Mouse (Mus musculus): ENCODE results near the gene Rpl27. TPM values are rescaled to one million over a fixed set of nuclear protein-coding genes. Genes with fewer than 3 reads are reported as not detected.

Gene Rpl27
- polyA plus RNA-seq (2015; fragmentation: Nextera tagmentation; extraction: Ambion mirVana) = 185 and 220 TPM in 2 replicates

DNA sequence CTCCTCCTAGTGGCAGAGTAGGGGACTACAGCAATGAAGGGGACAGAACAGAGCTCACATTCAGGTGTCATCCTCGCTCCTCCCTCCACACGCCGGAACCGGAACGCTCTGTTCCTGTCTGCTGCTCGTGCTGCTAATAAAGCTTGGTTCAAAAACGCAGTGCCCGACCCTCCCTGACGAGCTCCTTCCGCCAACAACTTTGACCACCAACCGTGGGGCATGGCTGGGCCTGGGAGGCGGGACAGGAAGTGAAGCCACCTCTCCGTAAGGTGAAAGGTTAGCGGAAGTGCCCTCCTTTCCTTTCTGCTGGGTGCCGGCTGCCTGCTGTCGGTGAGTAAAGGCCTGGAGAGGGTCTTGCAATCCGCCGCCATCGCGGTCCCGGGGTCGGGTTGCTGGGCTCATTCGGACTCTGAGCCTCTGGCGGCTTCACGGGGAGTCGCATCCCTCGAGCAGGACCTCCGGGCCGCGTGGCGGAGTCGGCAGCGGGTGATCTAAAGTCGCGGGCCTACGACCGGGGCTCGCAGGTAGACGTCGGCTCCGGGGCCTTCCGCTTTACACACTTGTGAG, at the start of gene Rpl27:
TSS of gene Rpl27 (plus strand) at position 172 of the 567 bp plus-strand sequence.
- H3K4me3 ChIP-seq (ENCODE audit: low read depth, low read length) = peak within 1 kb of the TSS; percentile 59
- peaks cover 16% of the 10 kb centered on the region for H3K36me3 ChIP-seq (ENCODE audit: control insufficient read depth, insufficient read depth, low read length)
- peak within 1 kb of the TSS; percentile 86 for H3K27ac ChIP-seq (ENCODE audit: low read length)
- 0% methylated on average over 42 of the region's 42 CpGs for WGBS
- no peaks in the 10 kb centered on the region for H3K9me3 ChIP-seq (replicated peaks; ENCODE audit: control insufficient read depth, low read length, poor library complexity, severe bottlenecking)
- no peaks in the 10 kb centered on the region for H3K27me3 ChIP-seq (ENCODE audit: control insufficient read depth, insufficient read depth, low read depth, low read length)
- peak within 1 kb of the TSS; percentile 84 for H3K4me2 ChIP-seq (ENCODE audit: low read length)
- H3K9ac ChIP-seq (ENCODE audit: low read depth, low read length) = peak within 1 kb of the TSS; percentile 69
- ATAC-seq = peak; percentile 98
- H3K4me1 ChIP-seq (ENCODE audit: control insufficient read depth, insufficient read depth, low read length) = peaks cover 14% of the 10 kb centered on the region

DNA sequence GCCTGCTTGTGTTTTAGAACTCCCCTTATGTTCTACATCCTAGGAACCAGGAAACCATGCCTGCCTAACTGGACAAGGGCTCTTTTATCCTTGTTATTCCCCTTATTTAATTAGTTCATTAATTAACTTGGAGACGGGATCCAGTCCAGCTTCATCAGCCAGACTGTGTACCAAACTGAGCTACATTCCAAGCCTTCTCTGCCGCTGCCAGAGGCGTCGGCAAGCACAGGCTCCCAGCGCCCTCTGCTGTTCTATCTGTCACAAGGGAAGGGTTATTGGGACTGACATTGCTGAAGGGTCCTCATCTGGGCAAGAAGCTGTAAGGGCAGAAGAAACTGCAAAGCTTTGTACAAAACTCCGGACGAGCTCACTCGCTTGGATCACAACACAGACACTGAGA, 47.0 kb upstream of the Rpl27 start:
- H3K9ac ChIP-seq (ENCODE audit: low read depth, low read length) = no peak overlapping the region
- H3K4me1 ChIP-seq (ENCODE audit: control insufficient read depth, insufficient read depth, low read length) = no peaks in the 10 kb centered on the region
- H3K4me3 ChIP-seq (ENCODE audit: low read depth, low read length) = no peak overlapping the region
- H3K27me3 ChIP-seq (ENCODE audit: control insufficient read depth, insufficient read depth, low read depth, low read length) = no peaks in the 10 kb centered on the region
- H3K9me3 ChIP-seq (replicated peaks; ENCODE audit: control insufficient read depth, low read length, poor library complexity, severe bottlenecking) = no peaks in the 10 kb centered on the region
- H3K36me3 ChIP-seq (ENCODE audit: control insufficient read depth, insufficient read depth, low read length) = no peaks in the 10 kb centered on the region
- WGBS = 3% methylated on average over 8 of the region's 8 CpGs
- H3K27ac ChIP-seq (ENCODE audit: low read length) = no peak overlapping the region
- ATAC-seq = no peak
- H3K4me2 ChIP-seq (ENCODE audit: low read length) = no peak overlapping the region

DNA sequence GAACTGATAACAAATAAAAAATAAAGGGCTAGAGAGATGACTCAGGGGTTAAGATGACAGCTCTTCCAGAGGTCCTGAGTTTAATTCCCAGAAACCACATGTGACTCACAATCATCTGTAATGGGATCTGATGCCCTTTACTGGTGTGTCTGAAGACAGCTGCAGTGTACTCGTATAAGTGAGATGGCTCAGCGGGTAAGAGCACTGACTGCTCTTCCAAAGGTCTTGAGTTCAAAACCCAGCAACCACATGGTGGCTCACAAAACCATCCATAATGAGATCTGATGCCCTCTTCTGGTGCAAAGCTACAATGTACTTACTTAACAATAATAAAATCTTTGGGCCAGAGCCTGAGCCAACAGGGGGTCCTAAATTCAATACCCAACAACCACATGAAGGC, 26.8 kb upstream of the Rpl27 start:
- WGBS = 87% methylated on average over 2 of the region's 2 CpGs
- no peak overlapping the region for H3K4me2 ChIP-seq (ENCODE audit: low read length)
- H3K9me3 ChIP-seq (replicated peaks; ENCODE audit: control insufficient read depth, low read length, poor library complexity, severe bottlenecking) = no peaks in the 10 kb centered on the region
- H3K27me3 ChIP-seq (ENCODE audit: control insufficient read depth, insufficient read depth, low read depth, low read length) = no peaks in the 10 kb centered on the region
- no peak overlapping the region for H3K9ac ChIP-seq (ENCODE audit: low read depth, low read length)
- H3K36me3 ChIP-seq (ENCODE audit: control insufficient read depth, insufficient read depth, low read length) = peaks cover 18% of the 10 kb centered on the region
- no peak overlapping the region for H3K27ac ChIP-seq (ENCODE audit: low read length)
- H3K4me3 ChIP-seq (ENCODE audit: low read depth, low read length) = no peak overlapping the region
- ATAC-seq = no peak
- H3K4me1 ChIP-seq (ENCODE audit: control insufficient read depth, insufficient read depth, low read length) = peaks cover 7% of the 10 kb centered on the region

DNA sequence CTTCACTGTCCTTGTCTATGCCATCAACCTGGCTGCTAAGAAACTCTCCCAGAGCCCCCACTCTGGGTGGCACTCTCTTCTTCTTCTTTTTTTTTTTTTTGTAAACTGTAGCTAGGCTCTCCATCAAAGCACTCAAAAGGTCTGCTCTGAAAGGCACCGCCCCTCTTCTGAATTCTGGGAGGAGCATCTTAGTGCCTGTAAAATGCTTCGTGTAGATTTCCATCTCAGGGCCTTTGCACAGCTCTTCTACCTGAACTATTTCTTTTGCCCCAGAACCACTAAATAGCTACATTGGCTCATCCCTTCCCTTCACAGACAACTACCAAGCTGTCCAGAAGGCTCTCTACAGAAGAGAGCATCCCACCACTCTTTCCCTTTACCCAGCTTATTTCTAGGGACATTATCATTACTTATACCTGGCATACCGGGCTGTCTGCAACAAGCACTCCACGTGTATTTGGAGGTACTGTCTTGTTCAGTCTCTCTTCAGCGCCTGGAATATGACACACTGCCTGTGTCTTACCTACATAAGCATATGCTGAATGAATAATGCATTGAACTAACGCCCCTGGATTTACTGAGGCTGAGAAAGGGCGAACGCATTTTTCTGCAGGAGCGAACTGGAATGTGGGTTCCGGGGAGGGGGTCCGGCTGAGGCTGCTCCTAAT, 25.5 kb upstream of the Rpl27 start:
- Histone ChIP-seq H3K4me3 (ENCODE audit: low read depth, low read length) (peak overlapping the region; percentile 84), H3K36me3 (ENCODE audit: control insufficient read depth, insufficient read depth, low read length) (peaks cover 10% of the 10 kb centered on the region), H3K27ac (ENCODE audit: low read length) (peak overlapping the region; percentile 85), H3K9me3 (replicated peaks; ENCODE audit: control insufficient read depth, low read length, poor library complexity, severe bottlenecking) (no peaks in the 10 kb centered on the region), H3K27me3 (ENCODE audit: control insufficient read depth, insufficient read depth, low read depth, low read length) (no peaks in the 10 kb centered on the region), H3K4me2 (ENCODE audit: low read length) (peak overlapping the region; percentile 90), H3K4me1 (ENCODE audit: control insufficient read depth, insufficient read depth, low read length) (peaks cover 7% of the 10 kb centered on the region), H3K9ac (ENCODE audit: low read depth, low read length) (peak overlapping the region; percentile 91)
- 3% methylated on average over 11 of the region's 11 CpGs for WGBS
- ATAC-seq = peak; percentile 79

DNA sequence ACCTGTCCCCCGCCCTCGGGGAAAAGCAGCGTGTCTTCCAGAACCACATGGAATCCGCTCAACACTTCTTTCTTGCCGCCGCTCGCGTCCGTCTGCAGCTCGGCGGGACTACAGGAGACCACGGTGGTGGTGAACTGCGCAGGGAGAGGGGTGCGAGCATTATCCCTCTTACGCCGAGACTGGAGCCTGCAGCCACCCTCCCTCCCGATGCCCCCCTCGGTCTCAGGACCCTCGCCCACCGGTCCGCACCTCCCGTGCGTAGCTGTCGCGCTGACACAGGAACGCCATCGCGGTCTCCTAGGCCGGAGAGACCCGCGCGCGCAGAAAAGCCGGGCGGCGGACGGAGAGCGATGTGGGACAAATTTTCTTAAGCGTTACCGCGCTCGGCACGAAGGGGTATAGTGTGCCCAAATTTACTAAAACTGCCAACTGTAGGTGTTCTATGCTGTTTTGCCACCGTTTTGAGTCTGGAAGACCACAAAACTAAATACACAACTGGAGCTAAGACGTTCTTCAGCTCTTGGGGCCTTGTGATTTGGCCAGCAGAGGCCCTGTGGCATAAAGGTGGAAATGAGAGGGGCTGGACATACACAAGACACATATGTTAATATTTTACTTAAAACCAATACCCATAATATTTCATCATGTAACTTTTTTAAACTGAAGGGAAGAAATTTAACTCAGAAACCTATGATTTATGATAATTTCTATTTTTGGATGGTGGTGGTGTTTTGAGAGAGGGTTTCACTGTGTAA, 24.8 kb upstream of the Rpl27 start, which contains the start of gene Aarsd1:
TSS of gene Aarsd1 (minus strand) at position 515 of the 755 bp plus-strand sequence.
- no peaks in the 10 kb centered on the region for H3K9me3 ChIP-seq (replicated peaks; ENCODE audit: control insufficient read depth, low read length, poor library complexity, severe bottlenecking)
- under 1% methylated on average over 44 of the region's 45 CpGs for WGBS
- H3K27me3 ChIP-seq (ENCODE audit: control insufficient read depth, insufficient read depth, low read depth, low read length) = no peaks in the 10 kb centered on the region
- H3K4me2 ChIP-seq (ENCODE audit: low read length) = peak within 1 kb of the TSS; percentile 90
- H3K4me3 ChIP-seq (ENCODE audit: low read depth, low read length) = peak within 1 kb of the TSS; percentile 84
- ATAC-seq = peak; percentile 78
- H3K27ac ChIP-seq (ENCODE audit: low read length) = peak within 1 kb of the TSS; percentile 85
- H3K36me3 ChIP-seq (ENCODE audit: control insufficient read depth, insufficient read depth, low read length) = peaks cover 5% of the 10 kb centered on the region; the same call in 1 of the 2 replicates
- peaks cover 7% of the 10 kb centered on the region for H3K4me1 ChIP-seq (ENCODE audit: control insufficient read depth, insufficient read depth, low read length)
- H3K9ac ChIP-seq (ENCODE audit: low read depth, low read length) = peak within 1 kb of the TSS; percentile 91

DNA sequence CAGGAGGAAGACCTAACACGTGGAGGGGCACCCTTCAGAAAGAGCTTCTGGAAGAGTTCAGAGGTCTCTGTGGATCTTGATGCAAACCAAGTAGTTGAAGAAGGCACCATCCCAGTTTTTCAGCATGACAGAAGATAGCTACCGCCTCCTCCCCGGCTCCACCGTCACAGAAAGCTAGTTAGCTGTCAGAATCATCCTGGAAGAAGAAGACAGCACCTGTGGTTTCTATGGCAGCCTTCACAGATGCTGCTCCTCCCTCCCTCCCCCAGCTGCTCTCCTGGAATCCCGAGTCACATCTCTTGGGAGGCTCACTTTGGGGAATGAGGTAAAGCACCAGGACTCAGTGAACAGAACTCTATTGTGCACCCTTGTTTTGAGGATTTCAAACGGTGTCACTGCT, 23.1 kb upstream of the Rpl27 start:
- Histone ChIP-seq H3K9ac (ENCODE audit: low read depth, low read length) (no peak overlapping the region), H3K36me3 (ENCODE audit: control insufficient read depth, insufficient read depth, low read length) (no peaks in the 10 kb centered on the region), H3K9me3 (replicated peaks; ENCODE audit: control insufficient read depth, low read length, poor library complexity, severe bottlenecking) (no peaks in the 10 kb centered on the region), H3K27me3 (ENCODE audit: control insufficient read depth, insufficient read depth, low read depth, low read length) (no peaks in the 10 kb centered on the region), H3K4me1 (ENCODE audit: control insufficient read depth, insufficient read depth, low read length) (peaks cover 10% of the 10 kb centered on the region), H3K4me2 (ENCODE audit: low read length) (no peak overlapping the region), H3K27ac (ENCODE audit: low read length) (no peak overlapping the region), H3K4me3 (ENCODE audit: low read depth, low read length) (no peak overlapping the region)
- 54% methylated on average over 6 of the region's 6 CpGs for WGBS
- ATAC-seq = no peak

DNA sequence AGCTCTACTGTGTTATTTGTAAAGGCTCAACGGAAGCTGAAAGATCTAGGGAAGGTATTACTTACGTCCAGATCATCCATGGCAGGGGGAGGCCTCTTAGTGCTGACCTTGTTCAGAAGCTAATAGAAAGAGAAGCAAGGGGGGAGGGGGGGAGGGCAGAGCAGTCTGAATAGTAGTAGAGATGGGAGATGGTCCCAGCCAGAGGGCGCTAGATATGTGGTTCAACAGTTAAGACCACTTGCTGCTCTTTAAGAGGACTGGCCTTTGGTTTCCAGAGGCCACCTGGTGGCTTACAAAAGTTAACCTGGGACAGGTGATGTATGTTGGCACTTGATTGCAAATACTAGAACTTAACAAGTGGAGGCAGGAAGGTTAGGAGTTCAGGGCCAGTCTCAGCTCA, 22.5 kb upstream of the Rpl27 start:
- Histone ChIP-seq H3K4me1 (ENCODE audit: control insufficient read depth, insufficient read depth, low read length) (peaks cover 16% of the 10 kb centered on the region), H3K36me3 (ENCODE audit: control insufficient read depth, insufficient read depth, low read length) (no peaks in the 10 kb centered on the region), H3K4me3 (ENCODE audit: low read depth, low read length) (no peak overlapping the region), H3K9ac (ENCODE audit: low read depth, low read length) (no peak overlapping the region), H3K27ac (ENCODE audit: low read length) (no peak overlapping the region), H3K4me2 (ENCODE audit: low read length) (no peak overlapping the region), H3K27me3 (ENCODE audit: control insufficient read depth, insufficient read depth, low read depth, low read length) (no peaks in the 10 kb centered on the region), H3K9me3 (replicated peaks; ENCODE audit: control insufficient read depth, low read length, poor library complexity, severe bottlenecking) (no peaks in the 10 kb centered on the region)
- ATAC-seq = no peak
- WGBS = 22% methylated on average over 3 of the region's 3 CpGs

DNA sequence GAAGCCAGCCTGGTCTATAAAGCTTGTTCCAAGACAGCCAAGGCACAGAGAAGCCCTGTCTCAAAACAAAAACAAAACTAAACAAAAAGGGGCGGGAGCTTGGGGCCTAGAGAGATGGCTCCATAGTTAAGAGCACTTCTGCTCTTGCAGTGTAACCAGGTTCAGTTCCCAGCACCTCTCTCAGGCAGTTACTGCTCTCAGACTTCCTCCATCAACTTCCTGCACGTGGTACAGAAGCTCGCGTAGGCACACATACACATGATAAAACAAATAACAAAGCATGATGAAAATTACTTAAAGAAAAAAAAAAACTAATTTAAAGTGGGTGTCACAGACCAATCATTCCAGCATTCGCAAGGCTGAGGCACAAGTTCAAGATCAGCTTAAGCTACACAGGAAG, 21.9 kb upstream of the Rpl27 start:
- no peak for ATAC-seq
- H3K9me3 ChIP-seq (replicated peaks; ENCODE audit: control insufficient read depth, low read length, poor library complexity, severe bottlenecking) = no peaks in the 10 kb centered on the region
- no peak overlapping the region for H3K27ac ChIP-seq (ENCODE audit: low read length)
- H3K9ac ChIP-seq (ENCODE audit: low read depth, low read length) = no peak overlapping the region
- H3K36me3 ChIP-seq (ENCODE audit: control insufficient read depth, insufficient read depth, low read length) = no peaks in the 10 kb centered on the region
- H3K27me3 ChIP-seq (ENCODE audit: control insufficient read depth, insufficient read depth, low read depth, low read length) = no peaks in the 10 kb centered on the region
- WGBS = 90% methylated on average over 5 of the region's 5 CpGs
- H3K4me1 ChIP-seq (ENCODE audit: control insufficient read depth, insufficient read depth, low read length) = peaks cover 16% of the 10 kb centered on the region
- H3K4me2 ChIP-seq (ENCODE audit: low read length) = no peak overlapping the region
- no peak overlapping the region for H3K4me3 ChIP-seq (ENCODE audit: low read depth, low read length)

Data from midbrain, embryonic 16.5 days (tissue).